Mouse (Mus musculus): ENCODE measurements around the gene 2310011J03Rik. TPM values are rescaled to one million over a fixed set of nuclear protein-coding genes. Genes with fewer than 3 reads are reported as not detected.

Gene 2310011J03Rik
- polyA plus RNA-seq, 1 experiment, result 44.0 TPM

DNA sequence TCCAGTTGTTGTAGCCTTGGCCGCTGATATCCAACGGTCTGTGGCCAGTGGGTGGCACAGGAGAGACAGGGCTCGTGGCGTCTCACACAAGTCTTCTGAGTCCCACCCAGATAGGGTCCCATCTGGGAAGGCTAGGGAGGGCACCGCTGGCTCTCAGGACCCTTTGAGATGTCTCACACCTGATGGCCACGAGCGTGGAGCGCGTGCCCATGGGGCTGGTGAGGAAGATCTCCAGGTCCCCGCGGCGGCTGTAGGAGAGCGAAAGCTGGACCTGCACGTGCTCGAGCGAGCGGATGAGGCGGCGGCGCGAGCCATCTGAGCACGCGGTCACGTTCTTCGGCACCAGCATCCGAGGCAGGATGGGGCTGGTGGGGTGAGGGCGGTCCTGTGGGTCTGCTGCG lies 2.5 kb upstream of the 2310011J03Rik start:
- H3K4me2 ChIP-seq (ENCODE audit: low read depth), result peak overlapping the region; percentile 74
- H3K79me2 ChIP-seq (ENCODE audit: control insufficient read depth, insufficient read depth), result peaks cover 10% of the 10 kb centered on the region
- no peaks in the 10 kb centered on the region for H3K36me3 ChIP-seq (ENCODE audit: control insufficient read depth, insufficient read depth)
- H3K27me3 ChIP-seq (ENCODE audit: control insufficient read depth, insufficient read depth, insufficient read length), result no peaks in the 10 kb centered on the region
- TF ChIP-seq POLR2A (IDR thresholded peaks at IDR 0.05; ENCODE audit: insufficient read length, low read depth) (peak; percentile 22), MYOD1 (IDR thresholded peaks at IDR 0.05; ENCODE audit: control insufficient read depth in 1 of 3, insufficient read length in 2 of 3, low read depth in 2 of 3) (peak in 1 of 3 experiments; percentile 16), USF1 (IDR thresholded peaks at IDR 0.05; ENCODE audit: low read depth) (no peak)
- H3ac ChIP-seq (ENCODE audit: control insufficient read depth, insufficient read length), result peak overlapping the region; percentile 4
- H3K4me3 ChIP-seq, result peak overlapping the region; percentile 44

DNA sequence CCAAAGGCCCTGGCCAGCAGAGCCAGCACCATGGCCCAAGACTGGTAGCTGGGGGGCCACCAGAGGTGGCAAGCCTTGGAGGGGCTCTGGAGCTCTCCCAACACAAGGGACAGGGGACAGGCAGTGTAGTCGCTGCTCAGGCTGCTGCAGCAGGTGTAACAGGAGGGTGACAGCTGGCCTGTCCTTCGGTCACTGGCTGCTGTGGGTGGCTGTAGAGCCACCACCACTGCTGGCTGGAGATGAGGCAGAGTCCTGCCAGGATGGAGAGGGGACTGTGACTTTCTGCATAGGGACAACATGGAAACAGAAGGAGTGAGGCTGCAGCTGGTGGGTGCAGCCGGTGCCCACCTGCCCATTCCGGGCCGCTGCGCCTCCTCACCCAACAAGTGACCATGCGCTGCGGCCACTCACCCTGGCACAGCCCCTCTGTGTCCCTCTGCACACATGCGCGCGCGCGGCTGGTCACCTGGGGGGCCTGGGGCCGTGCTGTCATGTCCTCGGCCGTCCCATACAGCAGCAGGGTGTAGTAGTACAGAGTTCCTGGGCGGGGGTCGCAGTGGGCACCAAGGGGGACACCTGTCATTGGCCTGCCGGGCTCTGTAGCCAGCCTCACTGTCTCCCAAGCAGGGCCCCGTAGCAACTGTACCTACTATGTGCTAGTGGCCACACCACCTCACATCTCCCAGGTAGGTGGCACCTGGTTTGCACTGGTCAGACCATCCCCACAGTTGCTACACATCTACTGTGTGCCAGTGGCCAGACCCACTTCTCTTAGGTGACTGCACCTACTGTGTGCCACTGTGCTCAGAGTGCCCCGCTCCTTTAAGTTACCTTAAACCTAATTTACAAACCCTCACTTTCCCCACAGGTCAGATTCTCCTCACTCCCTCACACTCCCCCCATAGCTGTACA lies 1.6 kb upstream of the 2310011J03Rik start:
- Histone ChIP-seq H3K27me3 (ENCODE audit: control insufficient read depth, insufficient read depth, insufficient read length) (no peaks in the 10 kb centered on the region), H3ac (ENCODE audit: control insufficient read depth, insufficient read length) (no peak overlapping the region), H3K36me3 (ENCODE audit: control insufficient read depth, insufficient read depth) (no peaks in the 10 kb centered on the region), H3K79me2 (ENCODE audit: control insufficient read depth, insufficient read depth) (peaks cover 10% of the 10 kb centered on the region), H3K4me2 (ENCODE audit: low read depth) (peak overlapping the region; percentile 74), H3K4me3 (peak overlapping the region; percentile 44)
- TF ChIP-seq MYOG (IDR thresholded peaks at IDR 0.05; ENCODE audit: control insufficient read depth in 1 of 3, insufficient read depth in 1 of 3, insufficient read length in 2 of 3, low read depth in 2 of 3) (peak in 1 of 3 experiments; percentile 67), MYOD1 (IDR thresholded peaks at IDR 0.05; ENCODE audit: control insufficient read depth in 1 of 3, insufficient read length in 2 of 3, low read depth in 2 of 3) (peak in 1 of 3 experiments; percentile 84), USF1 (IDR thresholded peaks at IDR 0.05; ENCODE audit: low read depth) (no peak)

DNA sequence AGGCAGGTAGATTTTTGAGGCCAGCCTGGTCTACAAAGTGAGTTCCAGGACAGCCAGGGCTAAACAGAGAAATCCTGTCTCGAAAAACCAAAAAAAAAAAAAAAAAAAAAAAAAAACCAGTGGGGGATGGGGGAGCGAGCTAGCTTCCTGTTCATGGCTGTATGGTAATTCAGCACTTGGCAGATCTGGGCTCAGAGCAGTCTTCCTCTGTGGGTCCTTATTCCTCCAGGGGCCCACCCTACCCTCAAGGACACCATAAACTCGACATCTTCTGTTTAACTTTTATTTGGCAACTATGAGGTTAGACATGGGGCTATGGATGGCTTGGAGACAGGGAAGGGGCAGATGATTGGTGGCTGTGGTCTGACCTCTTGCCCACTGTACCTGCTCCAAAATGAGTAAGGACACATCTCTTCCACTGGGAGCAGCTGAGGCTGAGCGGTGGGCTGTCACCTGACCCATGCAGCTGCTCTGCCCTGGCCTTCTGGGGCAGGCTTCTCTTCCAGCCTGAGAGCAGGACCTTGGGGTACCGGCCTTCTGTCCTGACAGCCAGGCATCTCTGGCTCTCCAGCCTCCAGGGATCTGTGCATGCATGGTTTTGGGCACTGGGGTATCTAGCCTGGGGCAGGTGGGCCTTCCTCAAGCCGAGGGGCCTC lies 805 bp upstream of the 2310011J03Rik start:
- no peak for TF ChIP-seq REST (IDR thresholded peaks at IDR 0.05; ENCODE audit: insufficient read depth, insufficient read length)
- TF ChIP-seq MYOG (IDR thresholded peaks at IDR 0.05; ENCODE audit: control insufficient read depth in 1 of 3, insufficient read depth in 1 of 3, insufficient read length in 2 of 3, low read depth in 2 of 3), result peak; percentile 57 to 96 (median 92)
- TF ChIP-seq USF1 (IDR thresholded peaks at IDR 0.05; ENCODE audit: low read depth), result no peak
- no peak for TF ChIP-seq MAX (IDR thresholded peaks at IDR 0.05; ENCODE audit: low read depth)
- TF ChIP-seq CEBPB (IDR thresholded peaks at IDR 0.05; ENCODE audit: insufficient read depth, poor library complexity, severe bottlenecking), result no peak
- TF ChIP-seq TCF3 (IDR thresholded peaks at IDR 0.05; ENCODE audit: insufficient read length, low read depth), result peak; percentile 23
- no peak for TF ChIP-seq E2F4 (IDR thresholded peaks at IDR 0.05; ENCODE audit: insufficient read depth)
- peak in 2 of 3 experiments; percentile 91 to 96 for TF ChIP-seq MYOD1 (IDR thresholded peaks at IDR 0.05; ENCODE audit: control insufficient read depth in 1 of 3, insufficient read length in 2 of 3, low read depth in 2 of 3)
- Histone ChIP-seq H3K36me3 (ENCODE audit: control insufficient read depth, insufficient read depth) (no peaks in the 10 kb centered on the region), H3K79me2 (ENCODE audit: control insufficient read depth, insufficient read depth) (peaks cover 10% of the 10 kb centered on the region), H3K4me3 (peak overlapping the region; percentile 79), H3ac (ENCODE audit: control insufficient read depth, insufficient read length) (no peak overlapping the region), H3K27me3 (ENCODE audit: control insufficient read depth, insufficient read depth, insufficient read length) (no peaks in the 10 kb centered on the region), H3K4me2 (ENCODE audit: low read depth) (peak overlapping the region; percentile 71)

DNA sequence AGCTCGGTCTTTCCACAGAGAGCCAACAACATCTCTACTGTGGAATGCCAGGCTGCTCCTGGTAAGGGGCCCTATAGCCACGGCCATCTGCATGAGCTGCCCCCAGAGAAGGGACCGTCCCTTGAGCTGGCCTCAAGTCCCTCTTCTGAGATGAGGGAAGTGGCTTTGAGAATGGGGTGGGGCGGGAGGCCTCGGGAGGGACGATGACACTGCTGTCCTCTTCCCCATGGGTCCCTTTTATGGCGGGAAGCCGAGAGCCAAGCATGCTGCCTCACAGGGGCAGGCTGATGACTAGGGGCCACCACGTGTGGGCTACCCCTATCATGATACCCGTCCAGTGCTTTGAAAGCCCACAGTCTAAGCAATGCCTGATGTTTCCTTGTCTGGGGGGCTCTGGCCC lies 3.3 kb downstream of the 2310011J03Rik start:
- H3K79me2 ChIP-seq (ENCODE audit: control insufficient read depth, insufficient read depth), result peaks cover 10% of the 10 kb centered on the region
- peaks cover 11% of the 10 kb centered on the region for H3K27me3 ChIP-seq (ENCODE audit: control insufficient read depth, insufficient read depth, insufficient read length)
- no peak overlapping the region for H3K4me2 ChIP-seq (ENCODE audit: low read depth)
- TF ChIP-seq MAX (IDR thresholded peaks at IDR 0.05; ENCODE audit: low read depth) (no peak), MYOD1 (IDR thresholded peaks at IDR 0.05; ENCODE audit: control insufficient read depth in 1 of 3, insufficient read length in 2 of 3, low read depth in 2 of 3) (no peak), CEBPB (IDR thresholded peaks at IDR 0.05; ENCODE audit: insufficient read depth, poor library complexity, severe bottlenecking) (no peak), REST (IDR thresholded peaks at IDR 0.05; ENCODE audit: insufficient read depth, insufficient read length) (no peak), POLR2AphosphoS2 (IDR thresholded peaks at IDR 0.05; ENCODE audit: insufficient read length, low read depth) (no peak), TCF3 (IDR thresholded peaks at IDR 0.05; ENCODE audit: insufficient read length, low read depth) (no peak), MYOG (IDR thresholded peaks at IDR 0.05; ENCODE audit: control insufficient read depth in 1 of 3, insufficient read depth in 1 of 3, insufficient read length in 2 of 3, low read depth in 2 of 3) (no peak), SRF (IDR thresholded peaks at IDR 0.05; ENCODE audit: control insufficient read depth, insufficient read length, low read depth) (no peak), USF1 (IDR thresholded peaks at IDR 0.05; ENCODE audit: low read depth) (no peak), POLR2A (IDR thresholded peaks at IDR 0.05; ENCODE audit: insufficient read length, low read depth) (no peak), E2F4 (IDR thresholded peaks at IDR 0.05; ENCODE audit: insufficient read depth) (no peak), TCF12 (IDR thresholded peaks at IDR 0.05; ENCODE audit: insufficient read depth, poor library complexity, severe bottlenecking) (no peak)
- H3K4me3 ChIP-seq, result no peak overlapping the region
- H3K36me3 ChIP-seq (ENCODE audit: control insufficient read depth, insufficient read depth), result no peaks in the 10 kb centered on the region
- no peak overlapping the region for H3ac ChIP-seq (ENCODE audit: control insufficient read depth, insufficient read length)

GRCm38 (mm10) chr10:80316359-80316781 lies 4.0 kb downstream of the 2310011J03Rik start:
- H3ac ChIP-seq (ENCODE audit: control insufficient read depth, insufficient read length), result no peak overlapping the region
- no peak overlapping the region for H3K4me2 ChIP-seq (ENCODE audit: low read depth)
- H3K27me3 ChIP-seq (ENCODE audit: control insufficient read depth, insufficient read depth, insufficient read length), result peaks cover 18% of the 10 kb centered on the region
- H3K4me3 ChIP-seq, result no peak overlapping the region
- H3K79me2 ChIP-seq (ENCODE audit: control insufficient read depth, insufficient read depth), result peaks cover 10% of the 10 kb centered on the region
- no peak for TF ChIP-seq REST (IDR thresholded peaks at IDR 0.05; ENCODE audit: insufficient read depth, insufficient read length)
- TF ChIP-seq POLR2A (IDR thresholded peaks at IDR 0.05; ENCODE audit: insufficient read length, low read depth), result peak; percentile 25
- no peaks in the 10 kb centered on the region for H3K36me3 ChIP-seq (ENCODE audit: control insufficient read depth, insufficient read depth)
